Mouse (Mus musculus) G1E (cell line): ENCODE measurements at regions not wholly inside any gene's neighbourhood (a gene's known extent, or its start where the extent isn't known, plus 50 kb on each side); places are given as distances from the start of the nearest gene placed in this dataset.

Experiments used
- CTCF ChIP-seq: IDR thresholded peaks from 2 replicates; pipeline ENCODE4 v1.5.1; 2012; ENCODE audit warnings: low read depth, low read length, inconsistent platforms, mixed read lengths
- GATA1 ChIP-seq: IDR thresholded peaks from 2 replicates; pipeline ENCODE4 v1.6.1; 2012; ENCODE audit warnings: borderline replicate concordance, low read length, inconsistent platforms, mixed read lengths

- TF ChIP-seq CTCF (no peak), GATA1 (no peak)
Observed at GRCm38 (mm10) chr9:116243775-116244618, 68.8 kb upstream of the Tgfbr2 start.
